Mouse (Mus musculus): ENCODE results near the gene Spred2.

The Spred2 gene

GRCm38 (mm10) chr11:19983298-19983697 lies 59.1 kb downstream of the Spred2 start:
- peak; percentile 77 for DNase-seq (ENCODE audit: low read depth, low spot score)

- no peak for DNase-seq (ENCODE audit: low read depth, low spot score)
Measured at GRCm38 (mm10) chr11:19984029-19984428, 59.9 kb downstream of the Spred2 start.

DNA sequence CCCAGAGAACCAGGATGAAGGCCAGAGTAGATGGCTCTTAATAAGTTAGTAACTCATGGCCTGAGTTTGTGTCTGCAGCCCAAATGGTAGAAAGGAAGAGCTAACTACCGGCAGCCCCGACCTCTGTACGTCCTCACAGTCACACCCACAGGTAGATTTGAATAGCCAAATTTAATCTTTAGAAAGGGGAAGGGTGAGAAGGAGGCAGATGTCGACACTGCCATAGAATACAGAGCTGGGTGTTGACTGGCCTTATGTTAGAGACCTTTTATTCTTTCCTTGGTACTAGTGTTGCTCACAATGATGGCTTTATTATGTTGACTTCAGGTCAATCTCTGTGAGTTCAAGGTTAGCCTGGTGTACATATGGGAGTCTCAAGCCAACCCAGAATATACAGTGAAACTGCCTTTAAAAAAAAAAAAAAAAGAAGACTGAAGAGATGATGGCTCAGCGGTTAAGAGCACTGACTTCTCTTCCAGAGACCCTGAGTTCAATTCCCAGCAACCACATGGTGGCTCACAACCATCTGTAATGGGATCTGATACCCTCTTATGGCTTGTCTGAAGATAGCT lies 61.2 kb downstream of the Spred2 start:
- DNase-seq (ENCODE audit: low read depth, low spot score): no peak

GRCm38 (mm10) chr11:19986443-19986861 lies 62.3 kb downstream of the Spred2 start:
- no peak for DNase-seq (ENCODE audit: low read depth, low spot score)

GRCm38 (mm10) chr11:19986871-19987755 lies 62.9 kb downstream of the Spred2 start:
- DNase-seq (ENCODE audit: low read depth, low spot score): no peak

DNA sequence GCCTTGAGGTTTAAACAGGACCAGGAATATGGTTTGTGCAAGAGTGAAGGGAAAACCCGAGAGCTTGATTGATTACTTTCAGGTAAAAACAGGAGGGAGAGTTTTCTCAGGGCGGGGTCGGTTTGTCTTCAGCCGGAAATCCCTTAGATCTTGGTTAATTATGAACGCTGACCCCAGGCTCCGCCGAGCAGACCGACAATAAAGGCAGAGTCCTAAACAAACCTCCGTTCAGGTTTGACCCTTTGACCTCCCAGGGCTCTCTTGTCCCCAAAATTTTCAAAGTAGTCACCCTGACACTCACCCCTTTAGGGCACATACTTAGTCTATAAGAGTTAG lies 63.5 kb downstream of the Spred2 start:
- no peak for DNase-seq (ENCODE audit: low read depth, low spot score)

DNA sequence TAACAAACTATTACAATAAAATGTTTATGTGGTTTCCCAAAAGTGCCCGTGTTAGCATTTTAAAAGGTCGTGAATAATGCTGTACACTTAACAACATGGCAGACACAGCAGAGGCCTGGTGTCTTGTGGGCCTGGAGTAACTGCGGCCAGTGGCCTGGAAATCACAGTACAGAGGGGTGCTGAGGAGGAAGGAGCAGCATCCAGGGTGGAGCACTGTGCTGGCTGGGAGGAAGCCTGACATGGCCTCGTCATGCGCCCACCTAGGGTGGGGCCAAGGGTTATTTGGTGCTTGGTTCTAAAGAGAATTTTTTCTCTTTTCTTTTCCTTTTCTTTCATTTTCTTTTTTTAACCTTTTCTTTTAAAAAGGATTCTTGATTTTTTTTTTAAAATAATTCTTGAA lies 64.0 kb downstream of the Spred2 start:
- no peak for DNase-seq (ENCODE audit: low read depth, low spot score)

GRCm38 (mm10) chr11:19988631-19989030 lies 64.5 kb downstream of the Spred2 start:
- no peak for DNase-seq (ENCODE audit: low read depth, low spot score)

GRCm38 (mm10) chr11:19989141-19989910 lies 65.2 kb downstream of the Spred2 start:
- DNase-seq (ENCODE audit: low read depth, low spot score): no peak

DNA sequence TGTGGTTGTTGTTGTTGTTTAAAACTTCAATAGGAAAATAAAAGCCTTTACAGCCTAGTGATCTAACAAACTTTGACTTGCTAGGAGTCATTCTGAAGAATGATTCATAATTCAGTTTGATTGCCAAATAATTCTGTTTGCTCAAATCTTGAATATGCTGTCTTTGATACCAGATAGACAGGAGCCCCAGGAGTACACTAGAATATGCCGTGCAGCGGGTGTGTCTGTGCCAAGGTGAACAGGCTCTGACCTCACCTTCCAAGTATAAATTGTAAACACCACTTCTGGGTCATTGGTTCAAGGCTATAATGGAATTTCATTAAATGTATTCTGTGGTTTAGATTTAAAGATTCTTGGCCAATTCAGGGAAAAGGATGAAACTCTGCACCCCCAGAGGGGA lies 66.6 kb downstream of the Spred2 start:
- DNase-seq (ENCODE audit: low read depth, low spot score): no peak

GRCm38 (mm10) chr11:19991303-19991976 lies 67.3 kb downstream of the Spred2 start:
- DNase-seq (ENCODE audit: low read depth, low spot score): no peak

GRCm38 (mm10) chr11:19992341-19993281 lies 68.4 kb downstream of the Spred2 start:
- DNase-seq (ENCODE audit: low read depth, low spot score): no peak

DNA sequence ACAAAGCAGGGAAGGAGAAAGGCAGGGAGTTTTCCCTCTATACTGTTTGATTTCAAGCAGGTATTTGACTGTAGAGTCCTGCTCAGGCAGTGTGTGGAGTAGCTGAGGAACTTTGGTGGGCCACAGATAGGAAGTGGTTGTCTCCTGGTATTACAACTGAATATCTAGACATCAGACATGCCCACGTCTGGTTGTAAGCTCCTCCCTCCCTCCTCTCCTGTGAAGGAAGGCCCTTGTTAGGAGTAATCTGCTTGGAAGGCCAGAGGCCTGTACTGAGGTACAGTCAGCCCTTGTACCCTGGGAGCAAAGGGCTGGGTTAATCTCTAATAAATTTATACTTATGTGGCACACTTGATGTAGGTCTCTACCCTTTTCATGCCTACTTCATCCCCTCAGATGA lies 69.6 kb downstream of the Spred2 start:
- DNase-seq (ENCODE audit: low read depth, low spot score): no peak

DNA sequence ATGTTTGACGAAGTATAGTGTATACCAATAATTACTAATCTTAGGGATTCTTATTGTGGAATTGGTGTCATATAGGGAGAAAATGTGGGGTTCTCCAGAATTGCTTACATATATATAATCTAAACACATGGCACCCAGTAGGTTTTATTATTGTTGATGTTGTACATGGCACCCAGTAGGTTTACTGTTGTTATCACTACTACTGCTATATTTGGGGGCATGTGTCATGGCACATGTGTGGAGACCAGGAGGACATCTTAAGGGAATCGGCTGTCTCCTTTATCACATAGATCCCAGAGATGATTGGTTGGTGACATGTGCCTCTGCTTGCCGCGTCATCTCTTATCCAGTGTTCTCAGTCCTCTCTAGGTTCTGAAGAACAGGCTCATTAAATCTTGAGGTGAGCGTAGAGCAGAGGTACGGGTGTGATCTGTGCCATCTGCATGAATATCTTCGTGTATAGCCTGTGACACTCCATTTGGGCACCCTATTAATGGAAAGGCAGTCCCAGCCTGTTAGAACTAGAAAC lies 70.2 kb downstream of the Spred2 start:
- DNase-seq (ENCODE audit: low read depth, low spot score): no peak

DNA sequence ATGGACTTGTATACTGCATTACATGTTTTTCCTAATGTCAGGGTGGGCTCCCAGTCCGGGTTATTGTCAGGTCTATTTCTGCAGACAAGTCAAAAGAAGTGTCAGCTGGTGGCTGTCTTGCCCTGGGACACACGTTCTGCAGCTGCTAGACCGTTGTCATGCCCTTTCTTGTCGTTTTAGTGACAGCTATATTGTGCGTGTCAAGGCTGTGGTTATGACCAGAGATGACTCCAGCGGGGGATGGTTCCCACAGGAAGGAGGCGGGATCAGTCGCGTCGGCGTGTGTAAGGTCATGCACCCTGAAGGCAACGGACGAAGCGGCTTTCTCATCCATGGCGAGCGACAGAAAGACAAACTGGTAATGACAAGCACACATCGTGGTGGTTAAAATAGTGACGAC lies 73.8 kb downstream of the Spred2 start:
- DNase-seq (ENCODE audit: low read depth, low spot score): no peak

- no peak for DNase-seq (ENCODE audit: low read depth, low spot score)
Measured at GRCm38 (mm10) chr11:20002883-20003282, 78.7 kb downstream of the Spred2 start.

GRCm38 (mm10) chr11:20007701-20008100 lies 83.5 kb downstream of the Spred2 start:
- DNase-seq (ENCODE audit: low read depth, low spot score): no peak

DNA sequence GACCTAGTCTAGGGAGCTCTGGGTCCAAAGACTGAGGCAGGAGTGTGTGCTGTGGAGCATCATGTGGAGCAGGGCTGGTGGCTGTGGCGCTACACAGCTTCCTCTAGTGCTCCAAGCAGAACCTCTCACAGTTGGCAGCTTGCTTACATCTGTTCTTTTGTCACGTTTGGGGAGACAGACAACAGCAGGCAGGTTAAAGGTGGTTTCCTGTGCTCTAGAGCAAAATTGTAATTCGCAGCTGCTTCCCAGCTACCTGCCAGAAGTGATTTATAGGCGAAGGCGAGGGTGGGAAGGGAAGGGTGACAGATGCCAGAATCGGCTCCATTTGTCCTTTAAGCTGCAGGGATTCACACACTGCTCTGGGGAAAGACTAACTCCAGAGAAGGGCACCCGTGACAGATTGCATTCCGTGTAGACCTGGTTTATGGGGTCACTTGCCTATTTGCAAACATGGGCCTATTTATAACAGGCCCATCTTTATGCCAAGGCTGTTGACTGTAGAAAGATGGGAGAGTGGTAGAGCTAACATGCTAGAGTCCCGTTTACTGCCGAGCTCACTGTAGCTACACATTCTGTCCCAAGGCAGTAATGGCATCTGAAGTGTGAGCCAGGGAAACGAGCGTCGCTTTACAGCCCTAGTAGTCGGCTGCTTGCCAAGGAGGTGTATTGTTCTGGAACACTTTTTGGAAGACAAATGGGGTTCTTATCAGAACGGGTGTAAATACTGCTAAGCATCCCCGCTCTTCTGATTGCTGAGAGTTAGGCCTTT lies 87.2 kb downstream of the Spred2 start:
- no peak for DNase-seq (ENCODE audit: low read depth, low spot score)

DNA sequence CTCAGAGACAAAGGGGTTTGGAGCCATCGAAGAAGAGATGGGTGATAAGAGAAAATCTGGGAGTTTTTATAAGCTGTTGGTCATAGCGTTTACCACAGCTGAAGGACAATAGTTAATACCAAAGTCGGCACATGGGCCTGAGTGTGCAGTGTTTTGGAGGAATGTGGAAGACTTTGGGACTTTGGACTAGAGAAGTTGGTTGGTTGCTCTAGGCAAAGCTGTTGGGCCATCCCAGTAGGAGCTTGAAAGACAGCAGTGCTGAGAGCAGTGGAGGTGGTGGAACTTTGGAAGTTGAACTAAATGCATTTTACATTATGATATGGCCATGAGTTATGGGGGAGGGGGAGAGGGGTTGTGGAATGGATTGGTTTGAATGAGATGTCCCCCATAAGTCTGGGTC lies 89.2 kb downstream of the Spred2 start:
- no peak for DNase-seq (ENCODE audit: low read depth, low spot score)

DNA sequence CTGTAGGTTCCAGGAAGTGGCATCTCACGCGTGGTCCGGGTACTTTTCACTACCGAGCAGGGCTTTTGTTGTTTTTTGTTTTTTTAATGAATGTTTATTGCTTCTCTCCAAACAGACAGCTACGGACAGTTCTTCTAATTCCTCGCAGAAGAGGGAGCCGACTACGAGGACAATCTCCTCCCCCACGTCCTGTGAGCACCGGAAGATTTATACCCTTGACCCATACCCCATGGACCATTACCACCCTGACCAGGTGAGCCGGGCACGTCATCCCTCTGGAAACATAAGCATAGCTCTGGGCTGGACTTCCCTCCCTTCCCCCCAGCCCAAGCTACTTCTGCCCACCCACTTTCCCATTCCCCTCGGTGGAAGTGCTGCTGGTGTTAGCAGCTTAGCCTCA lies 93.8 kb downstream of the Spred2 start:
- DNase-seq (ENCODE audit: low read depth, low spot score): no peak
